Mouse (Mus musculus) cerebellum, postnatal 4 days (tissue): ENCODE results near the gene Arf6.
A peak's percentile ranks its signal among the peaks of the same experiment; 100 is the strongest.

Experiments used
- DNase-seq, 2 experiments: peaks; one replicate each; pipeline ENCODE4 v3.0.0; 2022; ENCODE audit warnings: low spot score in 2 of 2, mixed read lengths in 1 of 2

Gene Arf6

DNA sequence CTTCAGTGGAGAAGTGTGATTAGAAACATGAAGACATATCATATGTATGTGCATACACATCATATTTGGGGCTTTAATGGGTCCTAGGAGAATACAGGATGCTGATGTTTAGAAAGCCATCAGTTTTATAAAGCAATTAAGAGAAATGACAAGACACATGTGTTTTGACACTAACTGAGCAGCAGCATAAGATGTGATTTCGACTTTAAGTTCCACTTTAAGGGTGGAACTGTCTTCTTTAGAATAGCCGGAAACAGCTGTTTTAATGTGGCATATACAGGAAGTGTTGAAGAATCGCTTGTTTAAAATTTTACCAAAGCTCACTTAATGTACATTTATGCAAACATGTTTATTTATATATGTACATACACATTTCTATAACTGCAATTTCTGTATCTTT, 41.4 kb downstream of the Arf6 start:
- DNase-seq, result no peak

DNA sequence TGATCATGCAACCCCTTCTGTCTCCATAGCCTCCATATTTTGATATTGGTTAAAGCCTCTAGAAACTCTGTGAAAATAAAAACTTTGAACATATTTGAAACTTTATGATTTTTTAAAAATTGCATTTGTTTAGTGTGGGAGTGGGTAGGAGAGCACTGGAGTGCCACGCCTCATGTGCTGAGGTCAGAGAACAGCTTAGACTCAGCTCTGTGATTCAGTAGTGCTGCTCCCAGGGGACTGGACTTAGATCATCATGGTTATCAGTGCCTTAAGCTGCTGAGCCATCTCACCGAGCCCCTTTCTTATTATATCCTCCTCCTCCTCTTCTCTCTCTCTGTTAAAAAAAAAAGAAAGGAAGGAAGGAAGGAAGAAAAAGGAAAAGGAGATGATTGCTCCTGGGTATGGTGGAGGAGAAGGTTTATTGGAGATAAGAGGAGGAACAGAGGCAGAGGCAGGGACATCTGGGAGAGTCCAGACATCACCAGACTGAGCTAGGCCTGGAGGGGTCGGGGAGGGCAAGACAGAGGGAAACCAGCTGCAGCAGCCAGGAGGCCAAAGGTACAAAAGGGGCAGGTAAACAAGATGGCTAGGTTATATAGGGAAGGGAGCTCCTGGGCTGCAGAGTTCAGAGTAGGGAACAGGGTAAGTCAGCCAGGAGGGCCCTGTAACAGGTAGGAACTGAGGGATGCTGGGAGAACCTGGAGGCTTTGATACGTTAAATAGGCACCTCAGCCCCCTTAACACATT, 43.0 kb downstream of the Arf6 start:
- DNase-seq, result no peak

- DNase-seq, result no peak
Observed at GRCm38 (mm10) chr12:69416793-69417192, 44.8 kb downstream of the Arf6 start.

GRCm38 (mm10) chr12:69417701-69418291, 45.8 kb downstream of the Arf6 start:
- DNase-seq, result peak in 1 of 2 experiments; percentile 65

GRCm38 (mm10) chr12:69418606-69419005, 46.7 kb downstream of the Arf6 start:
- no peak for DNase-seq

GRCm38 (mm10) chr12:69419017-69419605, 47.2 kb downstream of the Arf6 start:
- DNase-seq, result no peak

DNA sequence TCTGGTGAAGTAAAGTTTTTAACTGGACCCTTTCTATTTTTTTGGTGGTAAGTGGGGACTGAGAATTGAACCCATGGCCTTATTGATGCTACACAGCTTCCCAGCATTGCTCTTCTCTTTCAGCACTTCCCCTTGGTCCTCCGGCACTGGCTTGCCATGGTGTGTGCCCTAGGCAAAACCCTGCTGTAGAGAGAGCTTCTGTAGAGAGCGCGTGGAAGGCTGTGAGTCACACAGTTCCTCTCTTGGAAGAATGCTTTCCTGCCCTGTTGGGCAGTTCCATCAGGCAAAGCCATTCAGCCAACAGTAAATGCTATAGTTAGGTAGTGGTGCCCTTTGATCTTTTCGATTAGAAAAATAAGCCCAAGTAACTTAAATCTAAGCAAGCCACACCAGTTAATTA, 47.7 kb downstream of the Arf6 start:
- no peak for DNase-seq

- no peak for DNase-seq
Observed at GRCm38 (mm10) chr12:69420716-69421115, 48.8 kb downstream of the Arf6 start.

- no peak for DNase-seq
Observed at GRCm38 (mm10) chr12:69422827-69423537, 51.0 kb downstream of the Arf6 start.
